Mouse (Mus musculus) adrenal gland, adult (tissue): ENCODE data around the gene Ccdc116.
"Not testable (repeated sequence)": the region's sequence is repeated elsewhere in the genome, so short reads cannot be mapped to it uniquely, and the experiment has no call there.

Source experiments
- DNase-seq, 2 experiments: peaks; one replicate each; pipeline ENCODE4 v3.0.0; 2022 to 2023; ENCODE audit warnings: low spot score in 1 of 2; ENCODE audit not compliant: inconsistent age in 2 of 2

The Ccdc116 gene

GRCm38 (mm10) chr16:17146772-17147235 is at the start of gene Ccdc116:
Gene Ccdc116, minus strand, starts transcription at chr16:17147229.
- peak; percentile 81 to 91 for DNase-seq

GRCm38 (mm10) chr16:17193823-17194222 is 46.8 kb upstream of the Ccdc116 start:
- no peak for DNase-seq

GRCm38 (mm10) chr16:17185475-17185874 is 38.4 kb upstream of the Ccdc116 start:
- peak in 1 of 2 experiments; percentile 56 for DNase-seq

DNA sequence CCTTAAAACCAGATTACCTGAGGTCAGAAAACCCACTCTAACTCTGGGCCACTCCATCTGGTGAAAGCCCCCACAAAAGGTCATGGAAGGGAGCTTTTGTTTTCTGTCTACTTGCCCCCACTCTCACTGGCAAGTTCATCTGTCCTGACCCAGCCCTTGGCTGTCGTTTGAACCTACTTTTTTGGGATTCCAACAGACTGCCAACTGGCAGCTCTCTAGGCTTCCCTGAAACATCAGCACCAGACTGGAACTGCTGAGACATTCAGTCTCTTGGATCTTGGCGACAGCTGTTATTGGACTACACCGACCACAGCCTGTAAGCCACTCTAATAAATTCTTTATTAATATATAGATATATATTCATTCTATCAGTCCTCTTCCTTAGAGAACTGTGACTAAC is 36.0 kb upstream of the Ccdc116 start:
- DNase-seq: no peak

GRCm38 (mm10) chr16:17182136-17182535 is 35.1 kb upstream of the Ccdc116 start:
- no peak for DNase-seq

- DNase-seq: peak in 1 of 2 experiments; percentile 67
Observed at GRCm38 (mm10) chr16:17181382-17181781, 34.4 kb upstream of the Ccdc116 start.

- no peak for DNase-seq
Observed at GRCm38 (mm10) chr16:17179706-17180105, 32.7 kb upstream of the Ccdc116 start.

GRCm38 (mm10) chr16:17177623-17178170 is 30.7 kb upstream of the Ccdc116 start:
- DNase-seq: no peak

- DNase-seq: peak; percentile 54 to 80
Observed at GRCm38 (mm10) chr16:17175765-17176164, 28.7 kb upstream of the Ccdc116 start.

GRCm38 (mm10) chr16:17168049-17168448 is 21.0 kb upstream of the Ccdc116 start:
- no peak for DNase-seq

- no peak for DNase-seq
Observed at GRCm38 (mm10) chr16:17167179-17167578, 20.1 kb upstream of the Ccdc116 start.

DNA sequence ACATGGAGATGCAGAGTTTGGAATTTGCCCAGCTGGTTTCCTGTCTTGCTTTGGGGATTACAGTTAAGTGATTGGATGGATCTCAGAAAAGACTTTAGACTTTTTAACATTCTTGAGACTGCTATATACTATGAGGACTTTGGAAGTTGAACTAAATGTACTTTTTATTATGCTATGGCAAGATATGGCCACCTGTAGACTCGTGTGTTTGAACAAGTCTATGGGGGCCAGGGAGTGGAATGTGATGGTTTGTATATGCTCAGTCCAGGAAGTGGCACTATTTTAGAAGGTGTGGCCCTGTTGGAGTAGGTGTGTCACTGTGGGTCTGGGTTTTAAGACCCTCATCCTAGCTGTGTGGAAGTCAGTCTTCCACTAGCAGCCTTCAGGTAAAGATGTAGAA is 18.4 kb upstream of the Ccdc116 start:
- DNase-seq: not testable (repeated sequence)

GRCm38 (mm10) chr16:17154346-17154745 is 7.3 kb upstream of the Ccdc116 start:
- DNase-seq: peak; percentile 46 to 80

- DNase-seq: no peak
Observed at GRCm38 (mm10) chr16:17151874-17152273, 4.8 kb upstream of the Ccdc116 start.

DNA sequence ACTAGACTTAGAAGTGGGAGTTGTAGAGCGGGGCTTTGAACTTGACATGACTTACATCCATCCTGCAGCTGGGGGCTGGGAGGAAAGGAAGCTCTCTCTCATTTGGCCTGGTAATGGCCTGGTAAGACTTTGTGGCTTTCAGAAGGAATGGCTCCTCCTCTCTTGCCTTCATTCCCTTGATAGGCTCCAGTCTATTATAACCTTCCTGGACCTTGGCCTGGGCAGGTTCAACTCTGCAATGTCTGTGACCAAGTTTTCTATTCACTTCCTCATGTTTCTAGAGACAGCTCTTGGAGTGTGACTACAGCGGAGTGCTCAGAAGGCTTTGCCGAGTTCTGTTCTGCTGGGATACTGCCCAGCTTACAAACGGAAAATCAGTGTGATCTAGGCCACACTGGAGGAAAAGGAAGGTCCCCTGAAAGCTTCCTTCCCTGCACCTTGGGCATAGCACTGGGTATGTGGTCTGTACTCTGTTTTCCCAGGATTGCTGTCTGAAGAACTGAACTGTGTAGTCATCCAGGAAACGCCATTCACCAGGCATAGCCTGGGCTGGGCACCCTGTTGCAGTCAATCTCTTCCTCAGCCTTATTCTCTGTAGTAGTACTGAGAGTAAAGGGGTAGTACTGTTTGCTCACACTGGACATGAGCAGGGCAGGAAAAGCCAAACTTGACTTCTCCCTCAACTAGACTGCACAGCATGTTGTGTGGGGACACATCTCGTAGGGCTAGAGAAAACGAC is 3.7 kb upstream of the Ccdc116 start:
- no peak for DNase-seq

GRCm38 (mm10) chr16:17148084-17148483 is 1.1 kb upstream of the Ccdc116 start:
- peak in 1 of 2 experiments; percentile 61 for DNase-seq

DNA sequence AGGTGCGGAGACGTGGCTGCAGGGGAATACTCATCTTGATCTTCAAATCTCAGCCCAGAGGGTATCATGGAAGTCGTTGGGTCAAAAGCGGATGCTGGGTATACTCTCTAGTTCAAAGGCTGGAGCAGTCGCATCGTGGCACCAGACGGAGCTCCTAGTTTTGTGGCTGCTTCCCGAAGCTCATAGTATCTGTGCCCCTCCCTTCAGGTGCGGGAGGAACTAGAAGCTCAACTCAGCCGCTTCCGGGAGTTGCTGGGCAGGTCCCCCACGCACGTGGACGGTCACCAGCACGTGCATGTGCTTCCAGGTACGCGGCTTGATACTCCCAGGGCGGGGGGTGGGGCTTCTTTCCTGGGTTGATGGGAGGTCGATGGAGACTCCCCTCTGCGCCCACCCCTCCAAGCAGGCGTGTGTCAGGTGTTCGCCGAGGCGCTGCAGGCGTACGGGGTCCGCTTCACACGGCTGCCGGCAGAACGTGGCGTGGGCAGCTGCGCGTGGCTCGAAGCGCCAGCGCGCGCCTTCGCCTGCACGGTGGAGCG is 431 bp upstream of the Ccdc116 start:
- DNase-seq: peak; percentile 26 to 49

GRCm38 (mm10) chr16:17144339-17144738 is 2.7 kb downstream of the Ccdc116 start, which contains the start of gene Ydjc:
Gene Ydjc, plus strand, starts transcription at chr16:17144621.
- DNase-seq: no peak

GRCm38 (mm10) chr16:17137355-17137754 is 9.7 kb downstream of the Ccdc116 start:
- peak in 1 of 2 experiments; percentile 56 for DNase-seq

GRCm38 (mm10) chr16:17132906-17133200 is 14.2 kb downstream of the Ccdc116 start:
- no peak for DNase-seq

GRCm38 (mm10) chr16:17132089-17132905 is 14.7 kb downstream of the Ccdc116 start, which contains the start of gene Sdf2l1:
Gene Sdf2l1, minus strand, starts transcription at chr16:17132383.
- peak; percentile 97 to 99 for DNase-seq
